Mouse (Mus musculus) intestine, embryonic 16.5 days (tissue): ENCODE measurements around the gene Slc25a51. TPM values are rescaled to one million over a fixed set of nuclear protein-coding genes. Genes with fewer than 3 reads are reported as not detected.

Source experiments
- ATAC-seq: fragments of 200-750 bp; cut with Nextera tagmentation; 2 replicates; pipeline ENCODE4 v1.8.0; 2017; ENCODE audit warnings: moderate TSS enrichment, moderate library complexity
- H3K27ac ChIP-seq: fragments of 300-500 bp; sonication (generic); 2 replicates; pipeline ENCODE4 v1.5.1; 2014; ENCODE audit warnings: mild to moderate bottlenecking, low read length
- H3K27me3 ChIP-seq: fragments of 300-500 bp; sonication (generic); replicated peaks from 2 replicates; pipeline ENCODE4 v1.6.1; 2014; ENCODE audit warnings: low read length, control low read depth, mixed read lengths; ENCODE audit not compliant: control insufficient read depth, insufficient read depth
- H3K36me3 ChIP-seq: fragments of 300-500 bp; sonication (generic); 2 replicates; pipeline ENCODE4 v1.6.1; 2014; ENCODE audit warnings: low read length, control low read depth; ENCODE audit not compliant: control insufficient read depth, insufficient read depth
- H3K4me1 ChIP-seq: fragments of 300-500 bp; sonication (generic); 2 replicates; pipeline ENCODE4 v1.6.1; 2014; ENCODE audit warnings: low read length, control low read depth, mixed read lengths; ENCODE audit not compliant: control insufficient read depth, insufficient read depth
- H3K4me2 ChIP-seq: fragments of 300-500 bp; sonication (generic); 2 replicates; pipeline ENCODE4 v1.6.1; 2014; ENCODE audit warnings: low read depth, low read length, control low read depth
- H3K4me3 ChIP-seq: fragments of 300-500 bp; sonication (generic); 2 replicates; pipeline ENCODE4 v1.5.1; 2014; ENCODE audit warnings: mild to moderate bottlenecking, low read length
- H3K9ac ChIP-seq: fragments of 300-500 bp; sonication (generic); 2 replicates; pipeline ENCODE4 v1.6.1; 2014; ENCODE audit warnings: low read depth, low read length
- H3K9me3 ChIP-seq: fragments of 300-500 bp; sonication (generic); 2 replicates; pipeline ENCODE4 v1.6.1; 2016; ENCODE audit warnings: low read length, control low read depth; ENCODE audit not compliant: control insufficient read depth
- WGBS: fragments of 180-500 bp; shearing (Covaris S2); extraction: QIAGEN DNeasy Blood & Tissue Kit; methylation state at CpG from one replicate; pipeline ENCODE4 v1.1.7; 2014; 5-methylcytosine and 5-hydroxymethylcytosine counted together
- polyA plus RNA-seq: library from polyadenylated mRNA; unstranded; fragments of >200 nt; fragmentation: Nextera tagmentation; extraction: Ambion mirVana; gene quantifications from 2 replicates; pipeline ENCODE4 v1.2.1, GENCODE M21; 2015

Slc25a51 gene
- 50.3 and 55.5 TPM in 2 replicates for polyA plus RNA-seq

- Histone ChIP-seq H3K4me2 (peak within 1 kb of the TSS; percentile 94), H3K4me3 (peak within 1 kb of the TSS; percentile 87), H3K27me3 (no peaks in the 10 kb centered on the region), H3K36me3 (peaks cover 5% of the 10 kb centered on the region; the same call in 1 of the 2 replicates), H3K9me3 (no peaks in the 10 kb centered on the region), H3K9ac (peak within 1 kb of the TSS; percentile 94), H3K27ac (peak within 1 kb of the TSS; percentile 92), H3K4me1 (peaks cover 23% of the 10 kb centered on the region)
- 0% methylated on average over 58 of the region's 67 CpGs for WGBS
- peak; percentile 95 for ATAC-seq
Measured at GRCm38 (mm10) chr4:45408427-45409132, at the start of gene Slc25a51. Gene Slc25a51, minus strand, starts transcription at chr4:45408766.

- Histone ChIP-seq H3K27me3 (no peaks in the 10 kb centered on the region), H3K9me3 (no peaks in the 10 kb centered on the region), H3K27ac (no peak overlapping the region), H3K36me3 (no peaks in the 10 kb centered on the region), H3K4me3 (no peak overlapping the region), H3K4me1 (peaks cover 40% of the 10 kb centered on the region), H3K9ac (no peak overlapping the region), H3K4me2 (no peak overlapping the region)
- 96% methylated on average over 2 of the region's 2 CpGs for WGBS
- ATAC-seq, result no peak
Measured at GRCm38 (mm10) chr4:45457543-45457942, 49.0 kb upstream of the Slc25a51 start.

- 51% methylated on average over 4 of the region's 4 CpGs for WGBS
- no peak overlapping the region; the same call in 1 of the 2 replicates for H3K27ac ChIP-seq
- no peaks in the 10 kb centered on the region for H3K27me3 ChIP-seq
- peaks cover 49% of the 10 kb centered on the region for H3K4me1 ChIP-seq
- H3K4me2 ChIP-seq, result no peak overlapping the region
- H3K4me3 ChIP-seq, result no peak overlapping the region
- no peaks in the 10 kb centered on the region for H3K9me3 ChIP-seq
- no peak for ATAC-seq
- H3K36me3 ChIP-seq, result no peaks in the 10 kb centered on the region
- 0 out of 2 replicates have a peak overlapping the region, but pooled peaks have one; percentile 16 for H3K9ac ChIP-seq
Measured at GRCm38 (mm10) chr4:45455001-45455400, 46.4 kb upstream of the Slc25a51 start.

- Histone ChIP-seq H3K27me3 (no peaks in the 10 kb centered on the region), H3K4me1 (peaks cover 36% of the 10 kb centered on the region), H3K27ac (peak overlapping the region; percentile 97), H3K4me2 (peak overlapping the region; percentile 51), H3K9me3 (no peaks in the 10 kb centered on the region), H3K36me3 (no peaks in the 10 kb centered on the region), H3K4me3 (peak overlapping the region; percentile 21; the same call in 1 of the 2 replicates), H3K9ac (peak overlapping the region; percentile 58)
- ATAC-seq, result peak; percentile 92
- WGBS, result 42% methylated on average over 3 of the region's 3 CpGs
Measured at GRCm38 (mm10) chr4:45453271-45453851, 44.8 kb upstream of the Slc25a51 start.

- peak overlapping the region; percentile 21 for H3K4me3 ChIP-seq
- H3K4me2 ChIP-seq, result peak overlapping the region; percentile 51
- no peaks in the 10 kb centered on the region for H3K9me3 ChIP-seq
- H3K27me3 ChIP-seq, result no peaks in the 10 kb centered on the region
- peak overlapping the region; percentile 58 for H3K9ac ChIP-seq
- 47% methylated on average over 7 of the region's 7 CpGs for WGBS
- peaks cover 36% of the 10 kb centered on the region for H3K4me1 ChIP-seq
- H3K36me3 ChIP-seq, result no peaks in the 10 kb centered on the region
- ATAC-seq, result peak; percentile 82
- H3K27ac ChIP-seq, result peak overlapping the region; percentile 97
Measured at GRCm38 (mm10) chr4:45452569-45453111, 44.1 kb upstream of the Slc25a51 start.

GRCm38 (mm10) chr4:45449012-45449411, 40.4 kb upstream of the Slc25a51 start:
- H3K9me3 ChIP-seq, result no peaks in the 10 kb centered on the region
- no peak overlapping the region for H3K4me2 ChIP-seq
- H3K36me3 ChIP-seq, result no peaks in the 10 kb centered on the region; the same call in 1 of the 2 replicates
- H3K4me1 ChIP-seq, result peaks cover 21% of the 10 kb centered on the region
- 86% methylated on average over 5 of the region's 5 CpGs for WGBS
- H3K4me3 ChIP-seq, result no peak overlapping the region
- H3K9ac ChIP-seq, result no peak overlapping the region
- no peaks in the 10 kb centered on the region for H3K27me3 ChIP-seq
- no peak for ATAC-seq
- no peak overlapping the region for H3K27ac ChIP-seq

GRCm38 (mm10) chr4:45448481-45448880, 39.9 kb upstream of the Slc25a51 start:
- Histone ChIP-seq H3K4me2 (no peak overlapping the region), H3K9ac (no peak overlapping the region), H3K9me3 (no peaks in the 10 kb centered on the region), H3K27ac (no peak overlapping the region), H3K4me3 (no peak overlapping the region), H3K27me3 (no peaks in the 10 kb centered on the region), H3K36me3 (no peaks in the 10 kb centered on the region; the same call in 1 of the 2 replicates), H3K4me1 (peaks cover 15% of the 10 kb centered on the region)
- no peak for ATAC-seq
- 84% methylated on average over 7 of the region's 7 CpGs for WGBS

- no peak for ATAC-seq
- peaks cover 6% of the 10 kb centered on the region for H3K4me1 ChIP-seq
- no peak overlapping the region for H3K27ac ChIP-seq
- H3K4me3 ChIP-seq, result no peak overlapping the region
- H3K4me2 ChIP-seq, result no peak overlapping the region
- H3K36me3 ChIP-seq, result no peaks in the 10 kb centered on the region; the same call in 1 of the 2 replicates
- 90% methylated on average over 5 of the region's 5 CpGs for WGBS
- no peak overlapping the region for H3K9ac ChIP-seq
- no peaks in the 10 kb centered on the region for H3K9me3 ChIP-seq
- H3K27me3 ChIP-seq, result no peaks in the 10 kb centered on the region
Measured at GRCm38 (mm10) chr4:45447196-45447595, 38.6 kb upstream of the Slc25a51 start.

- no peaks in the 10 kb centered on the region for H3K4me1 ChIP-seq
- no peak overlapping the region for H3K4me3 ChIP-seq
- ATAC-seq, result no peak
- no peak overlapping the region for H3K27ac ChIP-seq
- no peak overlapping the region for H3K9ac ChIP-seq
- H3K9me3 ChIP-seq, result no peaks in the 10 kb centered on the region
- H3K4me2 ChIP-seq, result no peak overlapping the region
- no peaks in the 10 kb centered on the region; the same call in 1 of the 2 replicates for H3K36me3 ChIP-seq
- 78% methylated on average over 3 of the region's 3 CpGs for WGBS
- no peaks in the 10 kb centered on the region for H3K27me3 ChIP-seq
Measured at GRCm38 (mm10) chr4:45445235-45445634, 36.7 kb upstream of the Slc25a51 start.
